Mouse (Mus musculus) E14TG2a.4 (cell line): ENCODE data around the gene E330009J07Rik.

Experiments
- CTCF ChIP-seq: conservative IDR thresholded peaks from 2 replicates; pipeline ENCODE4 v1.5.1; 2014; ENCODE audit warnings: low read length
- NANOG ChIP-seq: IDR thresholded peaks from 2 replicates; pipeline ENCODE4 v1.6.1; 2014; ENCODE audit warnings: borderline replicate concordance, low read length, mixed read lengths

DNA sequence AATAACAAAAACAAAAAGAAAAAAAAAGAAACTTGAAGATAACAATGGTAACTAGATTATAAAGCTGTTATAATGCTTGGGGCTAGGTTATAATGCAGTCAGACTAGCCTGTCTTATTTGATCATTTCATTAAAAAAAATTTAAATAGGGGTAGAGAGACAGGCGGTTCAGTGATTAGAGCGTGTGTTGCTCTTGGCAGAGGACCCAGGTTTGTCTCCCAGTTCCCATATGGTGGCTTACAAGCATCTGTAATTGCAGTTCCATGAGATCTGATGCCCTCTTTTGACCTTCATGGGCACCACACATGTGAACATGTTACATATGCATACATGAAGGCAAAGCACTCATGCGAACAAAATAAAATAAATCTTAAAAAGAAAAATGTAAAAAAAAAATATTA lies 5.3 kb upstream of the E330009J07Rik start:
- TF ChIP-seq CTCF (no peak), NANOG (no peak)
